Mouse (Mus musculus) gastrocnemius, adult 8-10 months (tissue): ENCODE results near the gene C130050O18Rik. TPM values are rescaled to one million over a fixed set of nuclear protein-coding genes. Genes with fewer than 3 reads are reported as not detected.
"Not testable (repeated sequence)": the region's sequence is repeated elsewhere in the genome, so short reads cannot be mapped to it uniquely, and the experiment has no call there.

Experiments used
- DNase-seq, 2 experiments: peaks; one replicate each; pipeline ENCODE4 v3.0.0; 2022; ENCODE audit warnings: low spot score in 2 of 2
- total RNA-seq, 4 experiments: library from RNA; stranded (reverse); gene quantifications; 2 replicates each; pipeline ENCODE4 v1.2.4; 2022

The C130050O18Rik gene
- total RNA-seq, 4 experiments from 2014 or later, result 0.15 to 0.27 TPM; not detected in 2

DNA sequence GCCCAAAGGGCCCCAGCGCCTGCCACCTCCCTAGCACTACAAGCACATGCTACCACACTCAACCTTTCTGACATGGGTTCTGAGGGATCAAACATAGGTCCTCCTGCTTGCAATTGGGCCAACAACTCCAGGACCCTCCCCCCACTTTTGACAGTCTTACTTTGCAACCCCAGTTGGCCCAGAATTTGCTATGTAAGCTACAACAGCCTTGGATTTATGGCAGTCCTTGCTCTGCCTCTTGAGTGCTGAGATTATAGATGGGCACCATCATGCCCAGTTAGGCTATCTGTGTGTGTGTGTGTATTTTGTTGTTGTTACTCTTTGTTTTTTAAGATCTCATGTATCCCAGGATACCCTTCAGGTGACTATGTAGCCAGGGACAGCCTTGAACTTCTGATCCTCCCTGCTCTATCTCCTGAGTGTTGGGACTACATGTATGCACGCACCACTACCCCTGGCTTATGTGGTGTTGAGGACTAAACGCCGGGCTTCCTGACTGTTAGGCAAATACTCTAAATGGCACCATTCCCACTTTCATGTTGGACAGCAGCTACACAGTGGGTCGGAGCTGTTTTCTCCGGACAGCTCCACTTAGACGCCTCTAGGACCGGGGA, 25.2 kb upstream of the C130050O18Rik start:
- no peak for DNase-seq

DNA sequence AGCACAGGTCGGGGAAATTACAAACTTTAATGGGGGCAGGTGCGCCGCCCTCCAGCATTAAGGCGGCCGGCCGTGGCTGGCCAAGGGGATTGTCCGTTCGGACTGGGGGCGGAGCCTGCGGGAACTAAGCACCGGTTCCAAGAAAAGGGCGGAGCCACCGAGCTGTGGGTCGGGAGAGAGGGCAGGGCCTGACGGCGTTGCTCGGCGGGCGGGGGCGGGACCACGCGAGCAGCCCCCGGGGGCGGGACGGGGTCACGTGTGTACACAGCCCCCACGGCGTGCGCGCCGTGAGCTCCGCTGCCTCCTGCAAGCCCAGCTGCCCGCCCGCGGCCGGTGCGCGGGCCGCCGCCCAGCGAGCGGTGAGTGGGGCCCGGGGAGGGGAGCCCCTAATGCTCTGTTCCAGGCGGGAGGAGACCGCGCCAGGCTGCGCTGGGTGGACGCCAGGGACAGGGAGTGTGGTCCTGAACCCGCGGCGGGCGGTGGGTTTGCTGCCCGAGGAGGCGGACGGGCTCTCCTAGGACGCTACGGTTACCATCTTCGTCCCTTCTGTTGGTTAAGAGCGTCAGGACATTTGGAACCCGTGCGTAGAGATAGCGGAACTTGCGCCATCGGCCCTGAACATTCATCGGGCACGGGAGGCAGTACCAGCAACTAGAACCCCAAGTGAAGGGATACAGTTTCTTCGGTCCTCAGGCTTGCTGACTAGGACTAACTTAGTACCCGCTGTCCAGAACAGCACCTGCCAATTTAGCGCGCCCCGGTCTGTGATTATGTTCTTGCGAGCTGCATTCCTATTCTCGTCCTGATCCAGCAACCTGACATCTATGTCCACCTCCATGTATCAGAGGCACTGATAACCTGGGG, 24.5 kb upstream of the C130050O18Rik start:
- peak; percentile 95 for DNase-seq

DNA sequence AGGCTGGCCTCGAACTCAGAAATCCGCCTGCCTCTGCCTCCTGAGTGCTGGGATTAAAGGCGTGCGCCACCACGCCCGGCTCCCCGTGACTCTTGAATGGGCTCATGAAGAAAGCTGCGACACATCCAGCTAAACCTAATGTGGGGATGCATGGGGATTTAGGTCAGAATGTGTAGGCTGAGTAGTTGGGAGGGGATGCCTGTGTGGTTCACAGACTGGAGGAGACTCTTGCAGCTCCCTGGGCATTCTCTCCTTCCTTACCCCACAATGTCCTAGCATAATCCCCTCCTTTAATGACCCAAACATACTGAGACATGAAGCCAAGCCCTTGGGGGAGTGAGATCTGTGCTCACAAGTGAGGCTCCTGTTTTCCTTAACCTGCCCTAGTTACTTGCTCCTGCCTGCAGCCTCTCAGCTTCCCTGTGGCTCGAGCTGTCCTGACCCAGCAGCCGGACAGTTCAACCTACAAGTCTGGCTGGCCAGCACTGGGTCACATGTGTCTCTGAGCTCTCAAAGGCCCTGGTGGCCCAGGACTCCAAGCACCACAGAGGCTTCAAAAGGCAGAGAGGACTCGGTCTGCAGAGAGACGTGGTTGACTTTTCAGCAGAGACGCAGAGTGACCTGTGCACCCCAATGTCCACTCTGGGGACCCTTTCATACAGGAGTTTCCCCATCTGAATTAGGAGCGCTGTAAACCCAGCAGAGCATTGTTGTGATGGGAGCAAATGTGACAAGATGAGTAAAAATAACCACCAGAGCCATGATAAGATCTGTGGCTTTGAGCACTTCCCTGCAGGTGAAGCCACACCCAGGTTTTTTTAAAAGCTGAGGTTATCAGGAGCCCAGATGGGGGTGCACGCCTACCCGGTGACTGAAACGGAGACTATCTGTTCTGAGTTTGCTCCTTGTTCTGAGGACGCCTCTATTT, 23.2 kb upstream of the C130050O18Rik start:
- peak in 1 of 2 experiments; percentile 48 for DNase-seq

GRCm38 (mm10) chr5:139382760-139383159, 22.3 kb upstream of the C130050O18Rik start:
- no peak for DNase-seq

GRCm38 (mm10) chr5:139383234-139383633, 21.8 kb upstream of the C130050O18Rik start:
- DNase-seq, result no peak

DNA sequence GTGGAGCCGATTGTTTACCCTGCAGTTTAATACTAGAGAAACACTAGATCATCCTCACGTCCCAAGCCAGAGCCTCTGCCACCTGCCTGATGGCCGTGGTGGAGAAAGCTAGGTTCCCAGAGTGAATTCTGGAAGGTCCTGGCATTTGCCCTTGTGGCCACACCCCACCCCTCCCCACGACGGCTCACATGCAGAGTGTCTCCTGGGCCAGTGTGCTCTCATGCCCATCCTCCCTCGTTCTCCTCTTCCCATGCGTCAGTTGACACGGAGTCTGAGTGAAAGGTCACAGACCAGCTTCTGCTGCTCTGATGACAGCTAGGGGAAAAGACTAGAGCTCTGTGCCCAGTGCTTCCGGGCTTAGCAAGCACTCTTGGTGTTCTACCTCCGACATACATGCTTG, 20.5 kb upstream of the C130050O18Rik start:
- peak; percentile 66 to 79 for DNase-seq

DNA sequence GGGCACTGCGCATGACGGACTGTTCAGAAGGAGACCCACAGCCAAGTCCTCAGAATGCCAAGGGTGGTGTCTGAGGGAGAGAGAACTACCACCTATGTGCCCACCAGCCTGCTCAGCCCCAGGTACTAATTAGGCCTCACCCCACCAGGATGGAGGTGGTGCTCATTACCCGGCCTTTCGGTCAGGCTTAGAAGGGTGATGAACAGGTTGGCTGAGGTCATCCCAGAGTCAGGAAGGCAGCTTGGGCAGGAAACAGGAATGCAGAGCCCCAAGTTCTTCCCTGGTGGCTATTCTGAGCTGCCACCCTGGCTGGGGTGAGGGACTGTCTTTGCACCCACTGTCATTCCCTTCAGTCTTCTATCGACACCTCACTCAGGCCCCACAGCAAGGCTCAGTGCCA, 19.0 kb upstream of the C130050O18Rik start:
- DNase-seq, result no peak

GRCm38 (mm10) chr5:139387329-139388194, 17.5 kb upstream of the C130050O18Rik start:
- no peak for DNase-seq

DNA sequence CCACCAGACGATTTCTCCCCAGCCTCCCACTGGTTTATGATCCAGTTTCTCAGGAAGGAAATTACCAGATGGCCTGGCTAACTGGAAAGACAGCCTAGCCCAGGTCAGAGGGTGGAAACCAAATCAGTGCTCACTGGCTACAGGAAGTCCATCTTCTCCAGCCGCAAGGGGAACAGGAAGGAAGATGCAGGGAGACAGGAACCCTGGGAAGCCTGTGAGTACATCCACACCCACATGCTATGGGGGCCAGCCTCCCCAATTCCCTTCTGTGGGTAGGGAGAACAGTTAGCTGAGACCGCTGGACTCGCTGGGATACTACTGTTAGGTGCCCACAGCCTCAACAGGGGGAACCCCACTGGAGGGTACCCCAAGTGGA, 16.9 kb upstream of the C130050O18Rik start:
- DNase-seq, result no peak

DNA sequence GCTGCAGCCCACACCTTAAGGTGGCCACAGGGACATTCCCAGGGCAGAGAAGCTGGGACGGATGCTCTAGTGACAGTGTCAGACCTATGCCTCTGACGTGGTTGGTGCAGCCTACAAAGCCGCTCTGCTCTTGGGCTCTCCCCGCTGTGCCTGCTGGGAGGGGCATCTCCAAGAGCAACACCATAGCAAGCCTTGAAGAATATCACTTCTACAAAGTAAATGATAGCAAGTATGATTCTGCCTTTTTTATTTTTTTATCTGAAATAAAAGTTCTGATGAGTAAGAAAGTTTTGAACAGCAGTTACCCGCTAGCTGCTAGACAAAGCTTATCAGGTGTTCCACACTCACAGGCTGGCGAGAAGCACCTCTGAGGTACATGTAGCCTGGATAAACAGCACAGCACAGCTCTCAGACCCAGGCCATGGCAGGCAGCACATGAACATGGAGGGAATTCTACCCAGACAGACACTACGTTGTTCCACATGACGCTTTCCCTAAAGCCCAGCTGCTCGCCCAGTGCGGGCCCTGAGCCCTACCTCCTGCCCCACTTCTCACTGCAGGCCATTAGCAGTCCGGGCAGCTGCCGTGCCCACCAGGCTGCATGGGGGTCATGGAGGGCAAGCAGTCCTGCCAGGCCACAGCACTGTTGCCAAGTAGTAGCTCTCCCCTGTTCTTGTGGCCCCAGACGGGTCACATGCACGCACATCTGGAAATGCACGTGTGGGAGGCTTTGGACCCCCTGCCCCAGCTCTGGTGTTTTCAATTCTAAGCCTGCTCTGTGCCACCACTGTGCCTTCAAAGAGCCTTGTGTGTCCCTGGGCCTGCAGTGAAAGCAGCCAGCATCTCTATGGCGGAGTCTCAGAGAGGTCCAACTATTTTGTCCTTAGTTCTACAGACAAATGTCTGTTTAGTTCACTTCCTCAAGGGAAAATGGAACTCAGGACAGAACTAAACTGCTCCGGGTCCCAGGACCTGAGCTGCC, 16.1 kb upstream of the C130050O18Rik start:
- peak; percentile 29 to 54 for DNase-seq

DNA sequence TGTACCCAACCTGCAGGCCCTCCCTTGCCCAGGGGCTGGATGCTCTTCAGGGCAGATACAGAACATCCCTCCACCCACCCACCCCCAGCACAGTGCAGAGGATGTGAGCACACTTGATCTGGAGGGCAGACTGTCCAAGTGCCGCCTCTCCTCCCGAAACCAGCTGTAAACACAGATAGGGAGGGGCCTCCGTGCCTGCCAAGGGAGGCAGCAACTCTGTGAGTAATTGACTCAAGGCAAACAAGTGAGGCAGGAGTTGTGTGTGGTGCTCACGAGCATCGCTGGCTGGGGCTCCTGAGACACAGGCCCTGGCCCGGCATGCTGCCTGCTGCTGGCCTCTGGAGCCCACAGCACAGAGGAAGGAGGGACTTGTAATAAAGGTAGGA, 15.4 kb upstream of the C130050O18Rik start:
- DNase-seq, result peak; percentile 66 to 80

GRCm38 (mm10) chr5:139390324-139391119, 14.6 kb upstream of the C130050O18Rik start:
- not testable (repeated sequence) for DNase-seq

DNA sequence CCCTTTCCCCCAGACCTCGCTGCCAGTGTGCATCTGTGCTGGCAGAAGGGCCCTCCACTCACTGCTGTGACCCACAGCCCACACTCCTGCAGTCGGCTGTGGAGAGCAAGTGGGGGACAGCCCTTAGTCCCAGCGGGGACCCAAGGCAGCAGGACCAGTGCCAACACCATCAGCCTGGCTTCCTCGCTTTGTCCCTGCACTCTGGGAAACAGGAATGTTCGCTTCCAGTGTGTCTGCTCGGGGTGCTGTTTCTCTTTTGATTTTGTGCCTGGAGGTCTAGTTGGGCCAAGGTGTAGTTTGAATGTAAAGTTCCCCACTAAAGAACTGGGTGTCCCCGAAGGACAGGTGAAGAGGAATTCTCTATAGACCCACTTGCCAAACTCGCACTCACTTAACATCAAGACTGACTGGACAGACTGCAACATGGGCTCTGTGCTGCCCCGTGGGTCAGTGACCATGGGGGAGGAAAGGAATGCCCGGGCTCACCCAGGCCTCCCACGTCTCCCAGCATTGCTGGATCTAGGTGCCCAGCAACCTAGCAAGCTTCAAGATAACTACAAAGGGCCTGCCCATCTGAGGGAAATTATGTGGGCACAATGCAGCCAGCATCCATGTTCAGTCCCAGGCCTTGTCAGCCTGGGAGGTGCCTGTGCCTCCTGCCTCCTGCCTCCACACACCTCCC, 13.6 kb upstream of the C130050O18Rik start:
- no peak for DNase-seq

DNA sequence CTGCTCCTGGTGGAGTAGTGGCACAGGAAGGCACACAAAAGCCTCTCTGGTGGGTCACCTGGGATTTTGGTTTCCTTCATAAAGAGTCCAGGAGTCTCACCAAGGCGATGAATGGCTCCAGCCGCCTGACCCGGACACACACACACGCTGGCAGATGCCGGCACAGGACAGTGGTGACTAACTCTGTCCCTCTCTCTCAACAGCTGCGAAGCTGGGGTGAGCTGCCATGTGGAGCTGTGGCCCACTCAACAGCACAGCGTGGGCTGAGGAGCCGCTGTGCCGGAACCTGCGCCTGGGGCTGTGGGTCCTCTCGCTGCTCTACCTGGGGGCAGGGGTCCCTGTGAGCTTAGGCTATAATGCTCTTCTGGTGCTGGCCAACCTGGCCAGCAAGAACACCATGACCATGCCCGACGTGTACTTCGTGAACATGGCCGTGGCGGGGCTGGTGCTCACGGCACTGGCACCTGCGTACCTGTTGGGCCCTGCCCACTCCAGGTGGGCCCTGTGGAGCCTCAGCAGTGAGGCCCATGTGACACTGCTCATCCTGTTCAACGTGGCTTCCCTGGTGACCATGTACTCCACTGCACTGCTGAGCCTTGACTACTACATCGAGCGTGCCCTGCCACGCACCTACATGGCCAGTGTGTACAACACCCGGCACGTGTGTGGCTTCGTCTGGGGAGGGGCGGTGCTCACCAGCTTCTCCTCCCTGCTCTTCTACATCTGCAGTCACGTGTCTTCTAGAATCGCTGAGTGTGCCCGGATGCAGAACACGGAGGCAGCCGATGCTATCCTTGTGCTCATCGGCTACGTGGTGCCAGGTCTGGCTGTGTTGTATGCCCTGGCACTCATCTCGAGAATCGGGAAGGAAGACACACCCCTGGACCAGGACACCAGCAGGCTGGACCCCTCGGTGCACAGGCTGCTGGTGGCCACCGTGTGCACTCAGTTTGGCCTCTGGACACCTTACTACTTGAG, 12.6 kb upstream of the C130050O18Rik start:
- no peak for DNase-seq

DNA sequence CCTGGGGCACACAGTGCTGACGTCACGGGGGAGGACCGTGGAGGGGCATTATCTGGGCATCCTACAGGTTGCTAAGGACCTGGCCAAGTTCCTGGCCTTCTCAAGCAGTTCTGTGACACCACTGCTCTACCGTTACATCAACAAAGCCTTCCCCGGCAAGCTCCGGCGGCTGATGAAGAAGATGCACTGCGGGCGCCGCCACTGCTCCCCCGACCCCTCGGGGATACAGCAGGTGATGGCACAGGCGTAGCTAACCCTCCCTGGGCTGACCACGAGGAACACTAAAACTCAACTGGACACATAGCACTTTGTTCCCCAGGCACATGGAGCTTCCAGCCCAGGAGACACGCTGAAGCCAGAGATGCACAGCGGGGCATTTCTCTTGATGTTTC, 11.9 kb upstream of the C130050O18Rik start:
- no peak for DNase-seq

DNA sequence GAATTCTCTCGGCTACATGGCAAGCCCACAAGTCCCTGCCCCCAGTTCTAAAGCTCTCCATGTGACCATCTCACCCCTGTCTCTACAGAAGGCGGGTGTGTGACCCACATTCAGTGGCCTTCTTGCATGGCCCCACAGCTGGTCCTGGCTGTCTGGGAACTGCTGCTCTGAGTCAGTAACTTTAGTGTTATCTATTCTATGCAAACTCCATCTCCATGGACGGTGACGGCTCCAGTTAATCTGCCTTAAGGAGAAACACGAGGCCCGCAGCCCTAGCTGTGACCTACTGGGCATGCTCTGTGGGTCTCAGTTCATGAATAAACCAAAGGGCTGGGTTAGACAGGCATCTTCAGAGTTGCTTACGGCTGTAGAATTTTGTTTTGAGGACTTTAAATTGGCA, 10.7 kb upstream of the C130050O18Rik start:
- no peak for DNase-seq

DNA sequence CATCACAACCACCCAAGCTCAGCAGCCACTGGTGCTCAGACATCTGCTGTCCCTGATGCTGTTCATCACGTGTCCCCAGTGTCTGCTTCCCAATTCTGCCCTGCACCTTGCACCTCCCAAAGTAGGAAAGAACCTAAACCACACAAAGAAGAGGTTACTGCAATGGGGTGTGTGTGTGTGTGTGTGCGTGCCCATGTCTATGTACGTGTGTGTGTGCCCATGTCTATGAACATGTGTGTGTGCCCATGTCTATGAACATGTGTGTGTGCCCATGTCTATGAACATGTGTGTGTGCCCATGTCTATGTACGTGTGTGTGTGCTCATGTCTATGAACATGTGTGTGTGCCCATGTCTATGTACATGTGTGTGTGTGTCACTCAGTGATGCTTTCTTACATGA, 9.6 kb upstream of the C130050O18Rik start:
- no peak for DNase-seq
